Mouse (Mus musculus): ENCODE results near the gene Chrnb1.

The Chrnb1 gene

DNA sequence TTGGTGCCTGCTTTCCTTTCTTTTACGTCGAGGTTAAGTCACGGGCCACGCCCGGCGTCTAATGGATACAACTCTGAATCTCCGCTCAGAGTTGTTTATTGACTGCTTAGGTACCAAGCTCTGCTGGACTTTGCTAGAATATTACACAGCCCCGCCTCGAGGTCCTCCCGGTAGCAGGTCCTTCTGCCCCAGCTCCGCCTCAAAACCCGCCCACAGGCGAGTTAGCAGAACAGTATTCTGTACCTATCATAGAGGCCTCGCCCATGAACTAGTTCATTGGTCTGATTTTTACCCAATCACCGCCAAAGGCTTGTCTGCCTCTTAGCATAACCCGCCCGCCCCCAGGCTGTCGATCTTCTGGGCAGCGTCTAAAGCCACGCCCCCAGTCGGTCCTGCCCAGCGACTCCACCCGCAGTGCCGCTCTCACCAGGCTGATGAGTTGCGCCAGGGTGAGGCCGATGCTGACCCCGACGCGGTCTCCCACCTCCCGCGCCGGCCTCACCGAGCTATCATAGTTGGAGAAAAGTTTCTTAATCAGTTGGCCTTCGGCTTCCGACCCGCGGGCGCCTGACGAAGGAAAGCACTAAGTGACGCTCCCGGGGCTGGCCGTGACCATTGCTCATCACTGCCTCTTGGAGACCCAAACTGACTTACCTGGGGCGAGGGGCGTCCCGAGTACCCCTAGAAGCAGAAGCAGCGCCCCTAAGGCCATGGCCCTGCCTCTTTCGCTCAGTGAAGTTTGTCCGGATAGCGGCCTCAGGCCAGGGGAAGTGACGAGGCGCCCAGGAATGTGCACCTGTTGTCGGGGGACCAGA lies at the start of gene Chrnb1:
Gene Chrnb1 (minus strand): TSS at position 776 of the 815 bp plus-strand sequence.
- DNase-seq (ENCODE audit: low spot score in 2 of 2) = peak; percentile 86 to 92

DNA sequence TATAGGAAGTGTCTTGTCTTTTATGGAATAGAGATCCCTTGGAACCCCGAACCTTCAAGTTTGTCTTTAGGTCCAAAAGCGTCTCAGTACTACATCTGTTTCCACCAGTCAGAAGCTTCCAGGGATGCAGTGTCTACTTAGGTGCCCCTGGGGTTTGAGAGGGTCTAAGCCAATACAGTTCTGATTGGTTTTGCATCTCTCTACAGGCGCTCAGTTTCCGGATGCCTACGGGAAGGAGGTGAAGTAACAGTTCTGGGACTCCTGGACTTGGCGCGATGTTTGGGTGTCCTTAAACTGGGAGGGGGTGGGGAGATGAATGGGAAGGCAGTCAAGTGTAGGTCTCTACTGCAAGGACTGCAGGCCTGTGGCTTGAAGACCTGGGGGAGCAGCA lies 43.0 kb upstream of the Chrnb1 start:
- no peak for DNase-seq (ENCODE audit: low spot score in 2 of 2)

DNA sequence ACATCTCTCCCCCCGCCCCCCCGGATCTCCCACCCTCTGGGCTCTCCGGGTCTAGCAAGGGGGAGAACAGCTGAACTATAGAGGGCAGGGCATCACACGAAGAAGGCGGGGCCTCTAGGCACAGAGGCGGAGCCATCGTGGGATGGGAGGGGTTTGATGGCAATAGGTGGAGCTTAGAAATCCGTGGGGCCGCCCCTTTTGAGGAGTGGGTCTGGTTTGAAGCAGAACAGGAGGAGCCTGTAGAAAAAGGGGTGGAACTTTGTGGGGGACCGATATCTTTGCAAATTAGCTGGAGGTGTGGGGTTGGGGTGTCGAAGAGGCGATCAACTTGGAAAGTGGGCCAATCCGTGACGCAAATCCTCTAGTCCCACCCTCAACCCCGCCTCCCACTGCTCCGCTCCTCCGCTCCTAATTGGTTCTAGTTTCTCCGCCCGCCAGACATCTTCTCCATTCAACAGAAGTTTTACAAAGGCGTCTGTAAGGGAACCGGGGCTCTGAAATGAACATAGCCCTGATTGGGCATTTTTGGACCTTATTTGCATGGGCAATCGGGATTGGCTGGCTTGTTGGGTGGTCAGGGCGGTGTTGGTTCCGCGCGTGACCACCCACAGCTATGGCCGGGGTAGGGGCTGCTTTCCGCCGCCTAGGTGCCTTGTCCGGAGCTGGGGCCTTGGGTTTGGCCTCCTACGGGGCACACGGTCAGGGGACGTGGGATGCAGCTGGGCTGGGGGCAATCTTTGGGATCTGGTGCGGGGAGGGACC lies 42.4 kb upstream of the Chrnb1 start, which contains the start of gene Tmem256:
Gene Tmem256 (plus strand): TSS at position 563 of the 762 bp plus-strand sequence.
- DNase-seq (ENCODE audit: low spot score in 2 of 2) = peak; percentile 99

DNA sequence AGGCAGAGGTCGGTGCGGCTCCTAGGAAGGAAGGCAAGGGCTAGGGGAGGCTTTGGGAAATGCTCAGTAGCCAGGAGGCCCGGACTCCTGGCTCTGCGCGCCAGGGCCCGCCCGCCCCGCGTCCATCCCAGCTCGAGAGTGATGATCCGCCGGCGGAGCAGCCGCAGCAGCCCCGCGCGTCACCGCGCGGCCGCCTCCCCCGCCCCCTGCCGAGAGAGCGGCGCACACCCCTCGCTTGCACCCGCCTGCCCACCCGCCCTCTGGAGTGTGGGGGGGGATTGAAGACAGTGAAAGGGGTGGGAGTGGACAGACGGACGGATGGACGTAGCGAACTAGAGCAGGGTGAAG lies 41.8 kb upstream of the Chrnb1 start, which contains the start of gene Nlgn2:
Gene Nlgn2 (minus strand): TSS at position 181 of the 348 bp plus-strand sequence.
- no peak for DNase-seq (ENCODE audit: low spot score in 2 of 2)

DNA sequence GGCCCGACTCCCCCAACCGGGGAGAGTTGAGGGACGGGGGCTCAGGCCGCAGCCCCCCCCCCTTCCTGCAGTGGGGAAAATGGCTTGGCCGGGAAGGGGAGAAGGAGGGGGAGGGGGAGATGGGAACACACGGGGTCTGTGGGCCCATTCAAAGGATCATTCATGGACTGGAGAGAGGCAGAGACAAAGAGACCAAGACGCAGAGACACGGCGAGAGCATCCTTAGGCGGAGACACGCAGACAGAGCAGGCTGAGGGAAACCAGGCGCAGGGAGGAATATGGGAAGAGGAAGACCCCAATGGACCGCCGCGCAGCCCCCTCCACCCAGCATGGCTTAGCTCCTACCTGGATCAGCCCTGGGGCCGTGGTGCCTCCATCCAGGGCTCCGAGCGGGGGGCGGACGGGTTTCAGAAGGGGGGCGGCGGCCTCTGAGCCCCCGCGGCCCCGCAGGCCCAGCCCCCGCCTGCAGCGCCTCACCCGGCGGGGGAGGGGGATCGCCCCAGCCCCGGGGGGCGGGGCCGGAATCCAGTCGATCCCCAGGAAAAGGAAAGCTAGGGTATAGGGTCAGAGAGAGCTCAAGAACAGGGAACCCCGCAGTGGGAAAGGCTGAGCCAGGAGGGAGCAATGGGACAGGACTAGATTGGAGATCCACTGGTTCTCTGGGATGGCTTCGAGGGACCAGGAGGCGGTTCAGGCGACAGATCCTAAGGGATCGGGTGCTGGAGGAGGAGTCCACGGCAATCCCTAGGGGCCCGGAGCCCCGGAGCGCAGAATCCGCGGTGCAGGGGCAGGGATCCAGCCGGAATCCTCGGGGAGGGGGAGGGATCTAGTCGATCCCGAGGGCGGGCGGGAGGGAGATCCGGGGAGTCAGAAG lies 41.2 kb upstream of the Chrnb1 start:
- DNase-seq (ENCODE audit: low spot score in 2 of 2) = peak in 1 of 2 experiments; percentile 37

DNA sequence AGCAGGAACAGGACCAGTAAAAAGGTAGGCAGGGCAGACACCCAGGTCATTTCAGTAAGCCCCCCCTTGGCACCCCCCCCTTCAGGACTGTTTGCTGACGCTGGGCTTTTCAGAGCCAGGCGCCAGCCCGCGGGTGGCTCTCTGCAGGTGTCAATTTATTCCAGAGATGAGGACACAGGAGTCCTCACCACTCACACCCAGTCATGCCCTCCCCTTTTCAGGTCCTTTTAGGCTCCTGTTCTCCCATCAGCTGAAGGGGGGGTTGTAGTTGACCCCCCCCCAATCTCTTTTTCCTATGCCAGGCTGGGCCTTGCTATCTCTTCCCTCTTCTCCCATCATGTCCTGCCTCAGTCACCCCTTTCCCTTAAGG lies 40.2 kb upstream of the Chrnb1 start:
- DNase-seq (ENCODE audit: low spot score in 2 of 2) = no peak

DNA sequence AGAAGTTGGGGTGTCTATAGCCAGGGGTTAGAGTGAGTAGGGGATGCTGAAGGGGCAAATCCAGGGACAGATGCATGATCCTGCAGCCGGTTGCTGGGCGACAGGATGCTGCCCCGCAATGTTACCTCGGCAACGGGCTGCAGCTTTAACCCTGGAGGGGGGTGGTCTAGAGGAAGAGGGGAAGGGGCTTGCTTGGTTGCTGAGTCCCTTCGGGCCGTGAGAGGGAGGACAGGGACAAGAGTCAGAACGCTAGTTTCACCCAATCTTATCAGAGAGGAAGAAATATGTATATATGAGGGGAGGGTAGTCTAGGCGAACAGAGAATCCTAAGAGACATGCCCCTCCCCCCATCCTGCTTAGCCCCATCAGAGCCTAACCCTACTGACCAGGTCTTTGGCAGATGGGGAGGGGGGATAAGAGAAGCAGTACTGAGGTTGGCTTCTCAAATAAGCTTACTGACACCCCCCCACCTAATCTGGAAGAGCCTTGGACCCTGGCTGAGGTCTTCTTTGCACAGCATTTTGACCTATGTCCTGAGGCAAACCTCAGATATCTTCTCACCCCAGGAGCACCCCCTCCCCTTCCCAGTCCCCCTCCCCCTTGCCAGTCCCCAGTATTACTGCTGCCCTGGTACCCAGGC lies 39.7 kb upstream of the Chrnb1 start:
- DNase-seq (ENCODE audit: low spot score in 2 of 2) = no peak

DNA sequence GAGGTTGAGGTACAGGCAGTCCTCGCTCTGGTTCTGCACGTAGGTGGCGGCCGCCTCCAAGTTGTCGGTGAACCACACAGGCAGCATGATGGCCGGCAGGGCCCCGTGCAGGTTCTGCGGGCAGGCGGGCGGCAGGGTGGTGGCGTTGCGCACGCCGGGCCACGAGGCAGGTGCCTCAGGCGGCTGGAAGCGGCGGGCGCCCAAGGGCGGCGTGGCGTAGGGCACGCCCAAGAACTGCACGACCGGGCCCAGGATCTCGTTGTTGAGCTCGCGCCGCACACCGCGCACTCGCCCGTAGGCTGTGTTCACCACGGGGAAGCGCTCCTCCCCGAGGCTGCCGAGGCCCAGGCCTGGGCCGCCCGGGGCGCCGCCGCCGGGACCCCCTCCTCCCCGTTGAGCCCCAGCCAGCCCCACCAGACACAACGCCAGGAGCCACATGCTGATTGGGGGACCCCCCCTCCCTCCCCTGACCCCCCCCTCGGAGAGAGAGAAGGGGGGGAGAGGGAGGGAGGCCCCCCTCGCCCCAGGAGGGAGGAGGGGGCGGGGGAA lies 38.3 kb upstream of the Chrnb1 start:
- DNase-seq (ENCODE audit: low spot score in 2 of 2) = no peak

DNA sequence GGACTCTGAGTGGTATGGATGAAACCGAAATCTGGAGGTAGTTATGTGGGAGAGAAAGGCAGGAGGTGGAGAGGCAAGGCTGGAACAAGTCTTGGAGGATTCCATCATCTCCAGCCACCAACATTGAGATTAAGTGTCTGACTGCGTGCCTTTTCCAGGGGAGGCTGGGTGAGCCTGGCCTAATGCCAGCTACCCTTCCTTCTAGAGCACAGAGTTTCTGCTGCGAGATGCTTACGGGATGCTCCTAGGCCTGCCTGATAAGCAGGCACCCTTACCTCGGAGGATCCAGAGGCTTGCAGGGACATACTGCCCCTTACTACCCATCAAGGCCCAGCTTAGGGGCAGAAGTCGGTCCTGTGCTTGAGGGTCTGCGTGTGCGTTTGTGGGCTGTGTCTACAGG lies 37.8 kb upstream of the Chrnb1 start:
- DNase-seq (ENCODE audit: low spot score in 2 of 2) = no peak

DNA sequence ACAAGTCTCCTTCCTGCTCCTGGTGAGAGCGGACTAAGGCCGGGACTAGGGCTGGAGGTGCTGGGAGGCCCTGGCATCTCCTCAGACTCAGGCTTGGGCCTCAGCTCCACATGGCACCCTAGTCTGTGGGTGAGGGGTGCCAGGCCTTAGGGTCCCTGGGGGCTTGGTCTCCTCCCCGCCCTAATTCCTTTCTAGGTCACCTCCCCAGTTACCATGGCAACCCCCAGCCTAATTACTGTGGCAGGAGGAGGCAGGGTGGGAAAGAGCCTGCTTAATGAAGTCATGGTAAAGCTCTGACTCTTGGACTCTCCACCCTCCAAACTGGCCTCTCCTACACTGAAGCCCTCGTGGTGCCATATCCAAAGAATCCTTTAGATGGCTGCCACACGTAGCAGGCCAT lies 33.1 kb upstream of the Chrnb1 start:
- DNase-seq (ENCODE audit: low spot score in 2 of 2) = no peak

DNA sequence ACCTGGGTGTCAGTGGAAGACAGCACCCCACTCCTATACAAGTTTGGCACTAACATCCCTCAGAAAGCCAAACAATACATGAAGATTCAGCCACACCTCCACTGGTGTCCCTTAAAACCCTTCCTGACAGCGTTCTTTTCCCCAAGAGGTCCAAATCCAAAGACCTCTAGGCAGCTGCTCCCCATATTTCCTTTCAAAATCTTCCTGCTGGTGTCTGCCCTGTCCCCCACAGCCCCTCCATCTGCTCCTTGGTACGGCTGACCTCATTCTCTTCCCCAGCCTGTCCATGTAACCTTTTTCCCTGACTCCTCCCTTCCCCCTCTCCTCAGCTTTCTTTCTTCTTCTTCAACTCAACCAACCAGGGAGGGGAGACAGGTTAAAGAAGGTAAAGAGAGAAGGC lies 27.7 kb upstream of the Chrnb1 start:
- DNase-seq (ENCODE audit: low spot score in 2 of 2) = no peak

DNA sequence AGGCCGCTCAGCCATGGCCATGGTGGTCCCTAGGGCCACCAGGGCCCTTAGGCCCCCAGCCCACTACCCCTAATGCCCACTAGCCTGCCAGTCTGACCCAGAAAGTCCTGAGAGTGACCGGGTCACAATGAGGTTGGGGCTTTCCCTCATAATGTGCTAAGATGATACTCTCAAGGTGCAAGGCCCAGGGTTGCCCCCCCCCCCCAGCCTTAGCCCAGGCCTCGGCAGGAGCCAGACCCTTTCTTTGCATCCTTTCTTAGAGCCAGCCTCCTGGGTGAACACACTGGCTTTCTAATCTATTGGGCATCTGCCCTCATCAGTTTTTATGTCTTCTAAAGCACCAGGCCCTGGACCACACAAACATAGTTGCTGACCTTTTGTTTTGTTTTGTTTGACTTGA lies 26.3 kb upstream of the Chrnb1 start, which contains the start of gene Spem1:
Gene Spem1 (minus strand): TSS at position 101 of the 400 bp plus-strand sequence.
- no peak for DNase-seq (ENCODE audit: low spot score in 2 of 2)

DNA sequence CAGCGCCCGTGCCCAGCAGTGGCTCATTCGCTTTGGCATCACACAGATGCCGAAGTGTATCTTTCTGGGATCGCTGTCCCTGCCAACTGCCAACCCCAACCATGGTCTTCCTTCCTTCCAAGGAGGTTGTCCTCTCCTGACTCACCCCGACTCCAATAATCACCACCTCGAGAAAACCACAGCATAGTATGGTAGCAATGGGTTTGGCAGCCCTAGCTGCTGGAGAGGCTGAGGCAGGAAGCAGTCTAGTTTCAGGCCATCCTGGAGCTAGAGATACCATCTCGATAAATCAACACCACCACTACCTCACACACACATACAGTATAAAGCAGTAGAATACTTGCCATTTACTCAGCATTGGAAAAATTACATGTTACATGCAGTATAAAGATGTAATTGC lies 23.1 kb upstream of the Chrnb1 start:
- DNase-seq (ENCODE audit: low spot score in 2 of 2) = no peak

DNA sequence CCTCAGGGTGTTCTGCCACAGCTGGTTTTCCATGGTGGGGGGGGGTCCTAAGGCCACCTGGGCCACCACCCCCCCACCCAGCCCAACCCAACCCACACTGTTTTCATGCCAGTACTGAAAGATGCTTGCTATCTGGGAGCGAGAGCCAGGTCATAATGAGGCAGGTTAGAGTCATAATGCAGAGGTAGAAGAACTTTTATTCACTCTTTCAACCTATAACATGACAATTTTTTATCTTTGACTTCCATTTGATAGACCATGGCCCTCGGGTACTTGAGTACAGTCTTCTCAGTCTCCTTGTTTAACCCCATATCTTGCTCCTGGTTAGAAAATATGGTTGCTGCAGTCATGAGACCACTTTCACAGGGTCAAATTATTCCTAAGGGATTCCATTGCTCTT lies 22.6 kb upstream of the Chrnb1 start, which contains the start of gene Spem2:
Gene Spem2 (minus strand): TSS at position 101 of the 400 bp plus-strand sequence.
- no peak for DNase-seq (ENCODE audit: low spot score in 2 of 2)

DNA sequence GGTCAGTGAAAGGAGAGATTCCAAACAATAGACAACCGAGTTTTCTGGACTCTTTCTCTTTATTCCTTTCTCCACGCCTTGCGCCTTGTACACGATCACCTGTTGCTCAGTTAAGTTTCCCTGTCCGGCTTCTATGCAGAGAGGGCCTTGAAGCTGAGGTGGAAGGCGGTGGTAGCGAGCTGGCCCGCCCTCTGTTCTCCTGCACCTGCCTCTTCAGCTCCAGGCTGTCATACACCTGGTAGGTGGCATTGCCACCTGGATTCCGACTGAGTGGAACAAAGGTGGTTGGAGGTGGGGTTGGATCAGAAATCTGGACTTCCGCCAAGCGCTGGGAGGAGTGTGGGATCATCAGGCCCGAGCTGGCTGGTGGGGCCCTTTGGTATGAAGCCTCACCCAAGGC lies 20.8 kb upstream of the Chrnb1 start:
- no peak for DNase-seq (ENCODE audit: low spot score in 2 of 2)

DNA sequence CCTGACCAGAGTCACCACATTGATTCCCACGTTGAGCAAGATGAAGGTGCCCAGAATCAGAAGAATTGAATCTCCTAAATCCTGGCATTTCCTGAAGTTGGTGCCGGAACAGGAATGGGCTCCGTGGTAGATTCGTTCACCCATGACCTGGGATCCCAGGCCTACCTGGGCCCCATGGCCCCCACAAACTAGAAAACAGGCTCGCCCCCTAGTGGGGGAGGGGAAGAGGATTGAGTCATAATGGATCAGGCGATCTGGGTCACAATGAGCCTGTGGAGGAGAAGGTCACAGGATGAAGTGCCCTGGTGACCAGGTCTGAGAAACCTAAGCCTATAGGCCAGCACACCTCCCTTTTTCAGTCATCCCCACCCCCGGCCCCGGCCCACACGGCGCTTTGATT lies 19.4 kb upstream of the Chrnb1 start, which contains the start of gene Gm39566:
Gene Gm39566 (minus strand): TSS at position 144 of the 400 bp plus-strand sequence.
- DNase-seq (ENCODE audit: low spot score in 2 of 2) = no peak

DNA sequence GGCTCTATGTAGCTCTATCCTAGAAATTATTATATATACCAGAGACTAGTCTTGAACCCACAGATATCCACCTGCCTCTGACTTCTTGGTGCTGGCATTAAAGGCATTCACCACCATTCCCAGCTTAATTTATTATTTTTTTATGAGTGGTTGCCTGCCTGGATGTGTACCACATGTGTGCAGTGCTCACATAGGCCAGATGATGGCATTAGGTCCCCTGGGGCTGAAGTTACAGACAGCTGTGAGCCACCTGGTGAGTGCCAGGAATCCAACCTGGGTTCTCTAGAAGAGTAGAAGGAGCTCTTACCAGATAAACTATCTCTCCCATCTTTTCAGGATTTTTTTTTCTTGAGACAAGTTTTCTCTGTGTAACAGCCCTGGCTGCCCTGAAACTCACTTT lies 14.5 kb upstream of the Chrnb1 start:
- DNase-seq (ENCODE audit: low spot score in 2 of 2) = no peak

DNA sequence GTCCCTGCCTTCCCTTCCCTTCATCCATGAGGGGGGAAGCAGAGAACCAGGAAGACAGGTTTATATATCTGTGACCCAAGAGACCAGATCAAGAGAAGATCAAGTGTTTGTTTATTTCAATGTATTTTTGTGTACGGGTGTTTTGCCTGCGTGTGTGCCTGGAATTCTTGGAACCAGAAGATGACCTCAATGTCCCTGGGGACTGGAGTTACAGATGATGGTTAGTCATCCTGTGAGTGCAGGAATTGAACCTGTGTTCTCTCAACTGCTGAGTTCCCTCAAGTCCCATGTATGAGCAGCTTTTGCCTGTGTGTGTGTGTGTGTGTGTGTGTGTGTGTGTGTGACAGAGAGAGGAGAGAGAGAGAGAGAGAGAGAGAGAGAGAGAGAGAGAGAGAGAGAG lies 11.9 kb upstream of the Chrnb1 start:
- no peak for DNase-seq (ENCODE audit: low spot score in 2 of 2)

DNA sequence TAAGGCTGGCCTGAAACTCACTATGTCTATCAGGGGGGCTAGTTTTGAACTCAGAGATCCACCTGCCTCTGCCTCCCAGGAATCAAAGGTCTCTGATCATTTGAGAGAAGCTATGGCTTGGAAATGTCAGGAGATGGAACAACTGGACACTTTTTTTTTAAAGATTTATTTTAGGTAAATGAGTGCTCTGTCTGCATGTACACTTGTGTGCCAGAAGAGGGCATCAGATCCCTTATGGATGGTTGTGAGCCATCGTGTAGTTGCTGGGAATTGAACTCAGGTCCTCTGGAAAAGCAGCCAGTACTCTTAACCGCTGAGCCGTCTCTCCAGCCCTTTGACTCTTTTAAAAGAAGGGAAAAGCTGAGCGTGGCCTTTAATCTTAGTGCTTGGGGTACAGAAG lies 10.6 kb upstream of the Chrnb1 start:
- DNase-seq (ENCODE audit: low spot score in 2 of 2) = no peak

DNA sequence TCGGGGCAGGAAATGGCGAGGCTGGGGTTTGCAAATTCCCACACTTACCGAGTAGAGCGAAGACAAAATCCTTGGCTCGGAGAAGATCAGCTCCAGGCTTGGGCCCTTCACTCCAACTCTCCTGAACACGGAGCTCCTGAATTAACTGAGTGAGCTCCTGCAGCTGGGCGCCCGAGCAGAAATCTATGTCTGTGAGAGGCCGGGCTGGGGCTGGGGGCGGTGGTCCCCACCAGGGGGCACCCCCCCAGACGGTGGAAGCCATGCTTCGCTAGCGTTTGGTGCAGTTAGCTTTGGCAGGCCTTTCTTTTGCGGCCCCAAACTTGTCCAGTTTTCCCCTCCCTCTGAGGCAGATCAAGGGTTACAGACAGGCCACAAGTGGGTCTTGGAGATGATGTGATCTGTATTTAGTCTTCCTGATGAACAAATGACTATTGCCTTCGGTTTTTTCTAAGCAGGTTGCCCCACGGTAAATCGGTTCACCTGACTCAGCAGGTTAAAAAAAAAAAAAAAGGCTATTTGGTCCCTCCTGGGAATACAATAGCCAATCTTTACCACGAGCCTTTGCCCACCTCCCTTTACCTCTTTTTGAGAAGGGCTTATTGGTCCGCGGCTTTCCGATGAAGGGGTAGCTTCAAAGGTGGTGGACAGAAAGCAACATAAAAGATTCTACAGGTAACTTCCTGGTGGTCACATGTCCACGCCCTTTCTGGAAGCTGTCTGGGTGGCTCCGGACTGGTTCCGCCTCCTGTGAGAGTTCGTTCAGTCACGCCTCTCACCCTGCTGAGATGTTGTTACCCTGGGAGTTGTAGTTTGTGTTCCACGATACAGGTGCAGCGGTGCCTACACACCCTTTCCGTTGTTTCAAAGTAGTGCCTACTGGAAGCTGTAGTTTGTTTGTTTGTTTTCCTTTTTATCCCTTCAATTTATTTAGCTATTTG lies 9.5 kb upstream of the Chrnb1 start, which contains the start of gene Tmem102:
Gene Tmem102 (minus strand): TSS at position 653 of the 938 bp plus-strand sequence.
- no peak for DNase-seq (ENCODE audit: low spot score in 2 of 2)
